Mouse (Mus musculus) MEL-GATA-1-ER (cell line): Measurements from ENCODE around the gene Pp2d1.

Source experiments
- DNase-seq: peaks from one replicate; pipeline ENCODE4 v3.0.0-alpha.2; 2012; ENCODE audit warnings: low read depth; ENCODE audit errors: extremely low read depth

Gene Pp2d1

DNA sequence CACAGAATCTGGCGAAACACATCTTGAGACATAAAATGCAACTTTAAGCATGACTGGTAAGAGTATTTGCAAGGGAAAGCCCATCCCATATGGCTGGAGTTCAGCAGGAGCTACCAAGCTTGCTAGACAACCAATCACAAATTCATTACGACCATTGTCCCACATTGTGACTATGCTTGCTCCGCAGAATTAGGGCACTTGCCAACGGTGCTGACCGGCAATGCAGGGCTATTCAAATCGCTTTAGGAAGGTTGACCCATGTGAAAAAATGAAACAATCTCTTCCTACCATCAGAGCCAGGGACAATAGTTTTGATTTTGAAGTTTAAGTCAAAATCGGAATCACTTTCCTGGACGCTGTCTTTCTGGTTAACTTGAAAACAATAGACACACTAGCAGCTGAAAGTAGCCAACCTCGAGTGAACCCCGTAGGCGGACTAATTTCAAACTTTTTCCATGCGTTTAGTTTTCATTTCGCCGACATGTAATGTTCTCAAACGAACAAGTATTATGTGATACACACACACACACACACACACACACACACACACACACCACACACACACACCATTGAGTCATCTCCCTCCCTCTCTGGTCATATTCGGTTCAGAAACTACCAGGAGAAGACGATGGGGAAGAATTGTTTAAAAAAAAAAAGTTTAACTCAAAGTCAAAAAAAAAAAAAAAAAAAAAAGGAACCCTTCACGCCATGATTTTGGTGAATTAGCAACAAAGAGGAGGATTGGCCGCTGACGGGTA lies 27.1 kb upstream of the Pp2d1 start, which contains the start of gene Kat2b:
Kat2b (plus strand) TSS at position 701 of the 758 bp plus-strand sequence.
- no peak for DNase-seq

DNA sequence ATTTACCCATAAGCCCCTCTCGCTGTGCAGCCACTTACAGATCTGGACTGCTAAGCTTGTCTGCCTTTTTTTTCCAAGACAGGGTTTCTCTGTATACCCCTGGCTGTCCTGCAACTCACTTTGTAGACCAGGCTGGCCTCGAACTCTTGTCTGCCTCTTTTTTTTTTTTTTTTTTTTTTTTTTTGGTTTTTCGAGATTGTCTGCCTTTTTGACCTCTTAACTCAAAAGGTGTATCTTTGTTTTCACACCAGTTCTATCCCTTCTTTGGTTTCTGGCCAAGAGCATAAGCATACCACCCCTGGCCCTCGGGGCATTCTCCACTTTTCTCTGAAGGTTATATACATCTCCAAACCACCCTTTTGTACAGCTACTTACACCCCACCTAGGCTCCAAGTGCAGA lies 25.6 kb upstream of the Pp2d1 start:
- no peak for DNase-seq

DNA sequence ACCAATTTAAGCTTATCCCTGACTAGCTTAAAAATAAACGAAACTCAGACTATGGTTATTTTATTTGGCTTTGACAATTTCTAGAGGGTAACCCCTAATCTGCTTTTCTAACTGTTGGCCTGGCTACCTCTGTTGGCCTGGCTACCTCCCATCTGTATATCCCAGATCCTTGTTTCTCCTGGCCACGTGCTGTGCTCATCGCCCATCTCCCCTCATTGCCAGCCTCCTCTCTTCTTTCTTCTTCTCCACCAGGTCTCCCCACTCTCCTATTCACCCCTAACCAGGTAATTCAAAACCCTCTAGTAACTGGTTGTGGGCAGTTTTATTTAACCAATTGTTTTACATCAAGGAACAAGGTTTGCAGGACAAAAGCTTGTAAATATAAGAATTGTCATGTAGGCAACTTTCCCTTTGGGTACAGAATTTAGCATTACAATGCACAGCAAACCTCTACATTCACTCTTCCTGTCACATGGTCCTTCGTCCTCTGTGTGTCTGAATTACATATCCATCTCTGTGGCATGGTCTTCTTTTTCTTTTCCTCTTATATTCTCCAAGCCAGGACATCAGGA lies 22.3 kb upstream of the Pp2d1 start:
- DNase-seq, result no peak

DNA sequence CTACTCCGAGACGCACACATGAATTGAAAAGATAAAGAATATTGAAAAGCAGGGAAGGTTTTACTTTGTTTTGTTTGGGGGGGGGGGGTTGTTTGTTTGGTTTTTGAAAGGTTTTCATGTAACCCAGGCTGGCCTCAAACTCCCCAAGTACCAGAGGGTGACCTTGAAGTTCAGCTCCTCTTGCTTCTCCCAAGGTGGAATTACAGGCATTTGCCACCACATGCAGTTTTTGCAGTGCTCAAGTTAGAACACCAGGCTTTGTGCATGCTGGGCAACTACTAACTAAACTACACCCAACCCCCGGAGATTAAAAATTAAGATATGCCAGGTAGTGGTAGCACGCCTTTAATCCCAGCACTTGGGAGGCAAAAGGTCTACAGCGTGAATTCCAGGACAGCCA lies 20.4 kb upstream of the Pp2d1 start:
- no peak for DNase-seq

DNA sequence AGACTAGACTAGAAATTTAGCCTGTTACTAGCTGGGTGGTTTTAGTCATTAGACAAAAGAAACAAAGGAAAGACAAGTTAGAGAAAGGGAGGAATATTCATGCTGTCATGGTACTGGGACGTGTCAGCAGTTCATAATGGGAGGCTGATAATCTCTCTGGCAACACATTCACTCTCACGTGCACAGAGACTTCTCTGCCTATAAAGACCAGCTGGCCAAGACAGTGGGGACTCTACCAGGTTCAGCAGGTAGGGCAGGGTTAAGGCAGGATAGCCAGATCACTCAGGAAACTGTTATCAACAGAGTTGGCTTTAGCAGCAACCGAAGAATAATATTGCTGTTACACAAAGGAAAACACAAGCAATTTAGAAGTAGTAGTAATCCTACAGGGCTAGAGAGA lies 18.2 kb upstream of the Pp2d1 start:
- DNase-seq, result no peak

DNA sequence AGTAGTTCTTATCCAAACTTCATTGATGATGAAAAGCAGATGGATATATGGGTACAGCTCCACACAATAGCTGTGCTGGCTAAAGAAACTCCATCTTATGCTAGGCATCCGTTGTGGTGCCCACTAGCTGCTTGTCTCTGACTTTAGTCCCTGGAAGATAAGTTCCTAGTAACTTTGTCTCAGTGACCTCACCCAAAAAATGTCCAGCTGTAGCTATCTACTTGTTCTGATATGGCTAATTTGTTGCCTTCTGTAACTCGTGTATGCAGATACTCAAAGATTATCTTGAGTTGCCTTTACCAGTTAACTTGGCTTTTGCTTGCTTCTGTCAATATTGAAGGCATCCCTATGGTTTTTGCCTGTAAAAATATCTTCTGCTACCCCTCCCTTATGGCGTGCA lies 15.6 kb upstream of the Pp2d1 start:
- DNase-seq, result no peak

DNA sequence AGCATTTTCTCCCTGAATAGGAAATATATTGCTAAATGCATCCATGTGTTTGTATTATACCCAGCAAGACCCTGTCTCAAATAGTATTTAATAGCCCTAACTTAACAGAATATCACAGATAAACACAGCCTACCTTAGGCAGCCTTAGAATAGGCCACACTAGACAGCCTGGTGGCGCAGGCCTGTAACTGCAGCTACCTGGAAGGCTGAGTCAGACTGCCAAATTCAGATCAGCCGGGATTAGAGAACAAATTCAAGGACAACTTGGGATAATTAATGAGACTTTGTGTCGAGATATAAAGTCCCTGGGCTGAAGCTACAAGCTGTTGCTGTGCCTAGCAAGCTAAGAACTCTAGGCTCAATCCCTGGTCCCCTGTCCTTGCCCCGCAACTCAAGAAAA lies 14.8 kb upstream of the Pp2d1 start:
- no peak for DNase-seq

DNA sequence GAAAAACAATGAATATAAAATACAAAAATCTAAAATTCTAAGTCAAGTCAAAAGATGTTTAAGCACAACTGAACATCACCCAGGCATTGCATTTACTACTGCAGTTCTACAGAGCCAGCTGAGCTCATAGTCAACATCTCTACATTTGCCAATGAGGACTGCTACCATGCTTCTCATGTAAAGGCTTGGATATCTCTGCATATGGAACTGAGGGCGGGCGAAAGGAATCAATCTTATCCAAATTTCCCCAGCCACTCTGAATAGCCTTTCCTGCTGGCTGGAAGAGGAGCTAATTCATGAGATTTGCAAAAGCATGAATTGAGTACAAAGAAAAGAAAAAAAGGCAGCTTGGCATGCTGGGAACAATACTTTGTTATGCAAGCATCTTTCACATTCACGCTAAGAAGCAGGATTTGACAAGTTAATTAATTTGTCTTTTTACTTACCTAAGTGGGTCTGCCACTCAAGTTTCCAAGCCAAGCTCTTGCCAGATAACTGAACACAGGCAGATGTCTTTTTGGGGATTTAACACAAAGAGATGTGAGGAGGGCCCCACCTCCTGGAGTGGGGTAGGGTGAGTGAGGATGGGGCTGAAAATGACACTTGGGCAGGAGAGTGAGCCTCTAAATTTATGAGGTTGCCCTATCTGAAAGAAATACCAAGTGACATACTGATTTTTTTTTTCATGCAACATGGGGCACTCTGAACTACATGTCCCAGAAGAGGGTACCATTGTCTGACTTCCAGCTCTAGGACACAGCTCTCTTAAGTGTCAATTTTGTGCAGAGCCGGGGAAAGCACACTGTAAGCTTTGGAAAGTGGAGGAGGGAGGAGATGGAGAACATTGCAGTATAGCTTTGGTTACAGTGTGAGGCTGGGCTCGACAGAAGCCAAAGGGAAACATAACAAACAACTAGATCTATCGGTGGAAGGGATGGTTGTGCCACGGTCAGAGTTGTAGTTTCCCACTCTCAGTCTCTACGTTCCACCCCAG lies 12.4 kb upstream of the Pp2d1 start:
- no peak for DNase-seq

DNA sequence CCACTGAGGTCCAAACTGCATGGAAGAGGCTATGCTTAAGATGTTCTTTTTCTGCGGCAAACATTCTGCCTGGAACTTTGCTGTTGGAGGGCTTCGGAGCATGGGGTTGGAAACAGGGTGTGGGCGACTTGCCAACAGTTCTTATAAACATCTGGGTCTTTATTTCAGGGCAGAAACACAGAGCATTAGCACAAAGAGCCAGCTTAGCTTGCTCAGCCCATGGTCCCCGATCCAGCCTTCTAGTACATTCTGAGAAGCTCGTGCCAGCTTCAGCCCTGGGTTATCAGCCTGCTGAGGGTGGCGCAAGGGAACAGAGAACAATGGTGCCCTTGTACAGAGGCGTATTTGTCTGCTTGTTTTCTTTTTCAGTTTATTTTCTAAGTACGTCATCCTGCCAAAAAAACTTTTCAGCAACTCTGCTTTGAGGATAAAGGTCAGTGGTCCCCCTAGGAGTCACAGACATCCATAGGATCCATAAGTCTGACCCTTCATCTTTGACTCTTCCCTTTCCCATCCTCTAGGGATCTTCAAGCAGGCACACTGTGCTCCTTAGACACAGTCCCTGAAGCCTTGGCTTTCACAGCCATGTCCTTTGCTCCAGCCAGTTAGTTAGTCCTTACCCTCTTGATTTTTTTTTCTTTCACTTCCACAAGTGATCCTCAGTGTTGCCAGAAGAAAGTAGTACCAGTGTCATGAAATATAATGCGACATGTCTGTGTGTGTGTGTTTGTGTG lies 4.5 kb upstream of the Pp2d1 start:
- DNase-seq, result no peak

DNA sequence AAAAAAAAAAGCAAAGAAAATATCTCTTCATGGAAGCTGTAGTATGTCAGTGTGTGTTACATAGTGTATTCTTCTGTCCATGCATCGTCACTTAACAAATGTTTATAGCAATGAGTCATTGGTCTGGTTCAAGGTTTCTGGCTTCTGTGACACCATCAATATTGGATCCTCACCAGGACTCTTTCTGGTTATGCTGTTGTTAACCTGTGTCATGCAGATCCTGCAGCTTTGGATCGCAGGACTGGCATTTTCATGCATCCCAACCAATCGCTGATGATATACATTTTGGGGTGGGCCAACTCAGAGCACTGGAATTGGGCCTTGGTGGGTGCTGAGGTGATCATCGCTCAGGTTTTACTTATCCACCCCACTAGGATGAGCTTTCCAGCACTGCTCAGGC lies 3.3 kb upstream of the Pp2d1 start:
- no peak for DNase-seq

DNA sequence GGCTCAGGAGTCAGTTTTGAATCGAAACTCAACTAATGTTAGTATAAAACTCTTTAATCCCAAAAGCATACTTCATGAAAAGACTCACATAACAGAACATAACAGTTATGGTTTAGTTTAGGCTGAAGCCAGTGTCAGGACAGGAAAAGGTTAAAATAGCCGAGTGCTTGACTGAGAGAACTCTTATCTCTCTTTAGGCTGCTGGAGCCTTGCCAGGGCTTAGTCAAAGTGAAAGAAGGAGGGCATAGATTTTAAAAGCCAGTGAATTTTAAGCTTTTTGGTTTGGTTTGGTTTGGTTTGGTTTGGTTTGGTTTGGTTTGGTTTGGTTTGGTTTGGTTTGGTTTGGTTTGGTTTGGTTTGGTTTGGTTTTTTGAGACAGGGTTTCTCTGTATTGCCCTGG lies 6.8 kb downstream of the Pp2d1 start:
- DNase-seq, result peak; percentile 57

DNA sequence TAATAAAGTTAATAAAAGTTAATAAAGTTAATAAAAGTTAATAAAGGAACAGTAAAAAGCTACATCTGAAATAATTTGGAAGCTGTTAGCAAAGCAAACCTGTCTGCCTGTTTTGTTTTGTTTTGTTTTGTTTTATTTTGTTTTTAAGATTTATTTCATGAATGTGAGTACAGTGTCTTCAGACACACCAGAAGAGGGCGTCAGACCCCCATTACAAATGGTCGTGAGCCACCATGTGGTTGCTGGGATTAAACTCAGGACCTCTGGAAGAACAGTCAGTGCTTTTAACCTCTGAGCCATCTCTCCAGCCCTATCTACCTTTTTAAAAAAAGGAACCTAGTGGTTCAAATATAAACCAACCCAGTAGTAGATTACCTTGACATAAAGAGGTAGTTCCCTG lies 8.1 kb downstream of the Pp2d1 start:
- DNase-seq, result no peak

DNA sequence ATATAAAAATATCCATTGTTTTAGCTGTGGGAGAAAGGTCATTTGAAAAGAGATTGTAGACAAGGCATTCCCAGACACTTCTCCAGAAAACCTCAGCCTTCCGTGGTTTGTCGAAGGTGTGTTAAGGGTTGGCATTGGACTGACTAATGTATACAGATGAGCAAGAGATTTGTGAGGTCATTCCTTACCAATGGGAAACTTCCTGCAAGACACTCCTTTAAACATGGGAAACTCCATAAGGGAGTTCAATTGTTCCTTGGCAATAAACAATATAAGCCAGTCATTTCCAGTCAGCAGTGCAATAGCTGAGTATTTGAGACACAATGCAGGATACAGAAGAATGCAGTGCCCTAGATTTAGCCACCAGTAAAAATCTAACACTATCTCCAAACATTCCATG lies 11.2 kb downstream of the Pp2d1 start:
- DNase-seq, result no peak

DNA sequence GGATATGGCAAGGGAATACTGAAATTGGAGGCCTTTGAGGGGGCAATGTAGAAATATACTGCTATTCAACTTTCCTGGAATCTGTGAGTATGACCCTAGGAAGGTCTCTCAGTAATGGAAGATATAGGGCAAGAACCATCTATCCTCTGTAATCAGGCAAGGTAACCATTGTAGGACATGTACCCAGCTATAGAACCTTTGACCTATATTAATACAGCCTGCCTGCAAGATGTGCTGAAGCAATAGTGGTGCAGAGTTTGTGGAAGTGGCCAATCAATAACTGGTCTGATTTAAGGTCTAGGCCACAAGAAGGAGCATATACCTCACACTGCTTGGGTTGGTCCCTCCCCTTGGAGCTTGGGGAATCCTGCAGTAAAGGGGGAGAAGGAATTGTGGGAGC lies 18.7 kb downstream of the Pp2d1 start:
- no peak for DNase-seq

DNA sequence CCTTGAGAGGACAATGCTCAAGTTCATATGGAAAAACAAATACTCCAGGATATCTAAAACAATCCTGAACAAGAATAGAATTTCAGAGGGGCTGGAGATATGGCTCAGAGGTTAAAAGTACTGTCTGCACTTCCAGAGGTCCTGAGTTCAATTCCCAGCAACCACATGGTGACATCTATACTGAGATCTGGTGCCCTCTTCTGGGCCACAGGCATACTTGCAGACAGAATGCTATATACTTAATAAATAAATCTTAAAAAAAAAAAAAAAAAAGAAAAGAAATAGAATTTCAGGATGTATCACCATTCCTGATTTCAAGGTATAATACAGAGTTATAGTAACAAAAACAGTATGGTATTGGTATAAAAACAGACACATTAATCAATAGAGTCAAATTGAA lies 19.9 kb downstream of the Pp2d1 start:
- peak; percentile 10 for DNase-seq

DNA sequence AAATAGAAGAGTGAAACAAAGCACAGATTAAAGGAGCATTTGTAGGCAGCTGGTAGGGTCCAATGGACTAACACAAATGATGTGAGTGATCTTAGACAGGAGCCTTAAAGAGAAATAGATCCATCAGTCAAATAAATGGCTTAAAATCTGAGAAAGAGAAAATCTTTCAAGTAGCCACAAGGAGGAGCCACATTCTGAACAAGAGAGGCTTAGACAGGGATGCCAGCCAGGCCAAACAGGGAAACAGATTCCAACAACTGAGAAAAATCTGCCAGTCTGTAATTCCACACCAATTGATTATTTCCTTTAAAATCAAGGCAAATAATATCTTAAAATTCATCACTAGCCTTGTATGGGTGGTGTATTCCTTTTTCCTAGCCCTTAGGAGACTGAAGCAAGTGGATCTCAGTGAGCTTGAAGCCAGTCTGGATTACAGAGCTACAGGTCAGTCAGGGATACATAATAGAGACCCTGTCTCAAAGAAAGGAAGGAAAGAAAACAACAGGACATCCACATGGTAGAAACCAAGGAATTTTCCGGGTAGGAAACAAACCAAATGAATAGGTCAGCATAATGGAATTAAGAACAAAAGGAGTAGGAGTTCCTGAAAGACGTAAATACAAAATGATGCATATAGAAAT lies 26.8 kb downstream of the Pp2d1 start:
- DNase-seq, result no peak

DNA sequence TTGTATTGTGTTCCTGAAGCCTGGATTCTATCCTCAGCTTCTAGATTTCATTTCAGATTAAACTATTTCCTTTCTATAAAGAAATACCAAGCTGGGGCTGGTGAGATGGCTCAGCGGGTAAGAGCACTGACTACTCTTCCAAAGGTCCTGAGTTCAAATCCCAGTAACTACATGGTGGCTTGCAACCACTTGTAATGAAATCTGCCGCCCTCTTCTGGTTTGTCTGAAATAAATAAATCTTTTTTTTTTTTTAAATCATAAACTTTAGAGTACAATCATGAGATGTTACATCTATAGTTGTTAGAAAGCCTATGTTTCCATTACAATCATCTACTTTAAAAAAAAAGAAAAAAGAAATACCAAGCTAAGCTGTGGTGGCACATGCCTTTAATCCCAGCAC lies 36.3 kb downstream of the Pp2d1 start:
- DNase-seq, result no peak

DNA sequence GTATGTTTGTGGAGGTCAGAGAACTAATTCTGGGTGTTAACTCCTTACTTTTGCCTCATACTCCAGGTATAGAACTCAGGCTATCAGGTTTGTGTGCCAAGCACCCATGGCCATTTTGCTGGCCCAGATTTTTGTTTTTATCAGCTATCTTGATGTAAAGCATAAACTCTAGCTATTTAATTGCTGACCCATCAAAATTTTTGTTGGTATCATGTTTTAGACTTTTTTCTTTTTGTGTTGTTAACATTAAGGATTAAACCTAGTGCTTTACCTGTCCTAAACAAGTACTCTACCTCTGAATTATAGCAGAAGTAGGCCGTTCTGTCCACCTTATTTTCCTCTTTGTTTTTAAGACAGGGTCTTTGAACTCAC lies 50.3 kb downstream of the Pp2d1 start:
- no peak for DNase-seq

DNA sequence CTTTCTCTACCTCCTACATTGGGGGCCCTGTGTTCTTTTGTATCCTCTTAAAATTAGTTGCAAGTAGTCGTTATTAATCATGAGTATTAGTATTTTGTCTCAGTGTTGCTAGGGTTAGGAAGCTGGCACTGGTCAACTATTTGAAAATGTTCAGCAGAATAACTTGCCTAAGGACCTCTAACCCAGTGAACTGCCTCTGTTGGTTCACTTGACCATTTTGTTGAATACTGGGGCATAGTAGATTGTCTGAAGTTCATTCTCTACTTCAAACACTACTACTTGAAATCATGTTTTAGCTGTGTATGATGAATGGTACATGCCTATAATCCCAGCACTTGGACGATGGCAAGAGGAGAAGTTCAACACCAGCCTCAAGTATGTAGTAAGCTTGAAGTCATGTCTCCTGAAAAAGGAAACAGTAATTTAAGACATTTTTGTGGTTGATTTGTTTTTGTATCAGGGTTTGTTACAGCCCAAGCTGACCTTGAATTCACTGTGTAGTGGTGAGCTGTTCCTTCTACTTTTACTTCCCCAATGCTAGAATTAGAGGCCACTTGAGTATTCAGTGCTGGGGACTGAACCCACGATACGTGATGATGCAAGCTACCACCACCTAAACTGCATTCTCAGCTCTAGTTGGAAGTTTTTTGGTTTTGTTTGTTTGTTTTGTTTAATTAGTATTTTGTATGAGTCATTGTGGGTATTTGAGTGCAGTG lies 50.8 kb downstream of the Pp2d1 start:
- no peak for DNase-seq

DNA sequence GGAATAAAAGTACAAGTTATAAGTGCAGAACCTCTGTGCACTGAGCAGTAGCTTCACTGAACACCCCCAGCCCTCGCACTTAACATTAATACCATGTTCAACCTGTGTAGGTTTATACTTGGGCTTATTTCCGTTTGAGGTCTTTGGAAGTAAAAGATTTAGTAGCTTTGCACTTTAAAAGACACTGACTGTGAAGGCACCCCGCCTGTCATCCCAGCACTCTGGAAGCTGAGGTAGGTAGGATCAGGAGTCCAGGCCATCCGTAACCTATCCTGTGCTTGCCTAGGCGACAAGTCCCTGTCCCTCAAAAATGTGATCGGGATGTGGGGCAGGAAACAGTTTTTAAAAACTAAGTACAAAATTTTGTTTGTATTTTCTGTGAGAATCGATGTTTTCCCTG lies 58.8 kb downstream of the Pp2d1 start:
- DNase-seq, result no peak
